Mouse (Mus musculus): ENCODE data around the gene Atxn1.

DNA sequence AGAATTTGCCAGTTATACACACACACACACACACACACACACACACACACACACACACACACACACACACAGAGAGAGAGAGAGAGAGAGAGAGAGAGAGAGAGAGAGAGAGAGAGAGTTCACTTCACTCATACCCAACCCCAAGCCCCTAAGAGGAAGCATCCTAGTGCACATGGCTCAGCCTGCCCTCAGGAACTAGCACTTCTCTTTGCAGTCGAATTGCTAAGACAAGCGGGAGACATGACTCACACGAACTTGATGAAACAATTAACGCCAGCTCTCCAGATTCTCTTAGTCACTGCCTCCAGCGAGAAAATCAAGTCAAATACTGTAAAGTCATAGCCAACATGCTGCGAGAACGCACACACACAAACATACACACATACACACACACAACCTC, 53.0 kb downstream of the Atxn1 start:
- TF ChIP-seq GATA1 (IDR thresholded peaks at IDR 0.05; ENCODE audit: borderline replicate concordance, low read length) (no peak), FLI1 (IDR thresholded peaks at IDR 0.05; ENCODE audit: low read length) (no peak)
